Mouse (Mus musculus) MEL (cell line): ENCODE data around the gene Smyd5.

Experiments
- BHLHE40 ChIP-seq: IDR thresholded peaks from 2 replicates; pipeline ENCODE4 v1.6.1; 2012; ENCODE audit warnings: low read depth, mild to moderate bottlenecking, inconsistent platforms, low read length, improper control_type of control experiment, borderline replicate concordance
- CTCF ChIP-seq, 3 experiments: IDR thresholded peaks in 2 of 3; conservative IDR thresholded peaks in 1 of 3; 2 replicates each; pipeline ENCODE4 v1.5.1; 2011 to 2012; ENCODE audit warnings: low read length in 3 of 3, low read depth in 2 of 3, mild to moderate bottlenecking in 2 of 3, improper control_type of control experiment in 1 of 3, inconsistent platforms in 1 of 3, mixed read lengths in 1 of 3, moderate library complexity in 1 of 3; ENCODE audit not compliant: control insufficient read depth in 1 of 3, insufficient read depth in 1 of 3, poor library complexity in 1 of 3, severe bottlenecking in 1 of 3
- JUND ChIP-seq: IDR thresholded peaks from 2 replicates; pipeline ENCODE4 v1.6.1; 2011; ENCODE audit warnings: low read depth, mild to moderate bottlenecking, improper control_type of control experiment, low read length
- POLR2A ChIP-seq, 2 experiments: IDR thresholded peaks; 2 replicates each; pipeline ENCODE4 v1.6.1; 2011 to 2012; ENCODE audit warnings: low read length in 2 of 2, mild to moderate bottlenecking in 2 of 2, control low read depth in 1 of 2, improper control_type of control experiment in 1 of 2, low read depth in 1 of 2, moderate library complexity in 1 of 2; ENCODE audit not compliant: control insufficient read depth in 1 of 2, insufficient read depth in 1 of 2, poor library complexity in 1 of 2
- POLR2AphosphoS2 ChIP-seq: IDR thresholded peaks from 2 replicates; pipeline ENCODE4 v1.6.1; 2011; ENCODE audit warnings: low read length, improper control_type of control experiment
- ZC3H11A ChIP-seq: IDR thresholded peaks from 2 replicates; pipeline ENCODE4 v1.6.1; 2012; ENCODE audit warnings: low read depth, mild to moderate bottlenecking, inconsistent platforms, low read length, improper control_type of control experiment
- ZNF384 ChIP-seq: IDR thresholded peaks from 2 replicates; pipeline ENCODE4 v1.6.1; 2012; ENCODE audit warnings: low read depth, mild to moderate bottlenecking, inconsistent platforms, low read length, improper control_type of control experiment

DNA sequence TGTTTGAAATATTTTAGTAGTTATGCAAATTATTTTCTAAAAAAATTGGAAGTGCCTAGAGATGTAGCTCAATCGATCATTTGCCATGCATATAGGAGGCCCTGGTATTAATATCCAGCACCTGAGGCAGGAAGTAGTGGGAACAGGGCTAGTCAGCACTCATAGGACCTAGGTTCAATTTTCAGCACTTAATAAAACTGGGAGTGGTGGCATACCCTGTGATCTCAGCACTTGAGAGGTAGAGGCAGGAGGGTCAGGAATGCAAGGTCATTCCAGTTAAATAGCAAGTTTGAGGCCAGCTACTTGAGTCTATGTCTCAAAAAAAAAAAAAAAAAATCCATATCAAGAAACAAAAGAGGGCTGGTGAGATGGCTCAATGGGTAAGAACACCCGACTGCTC lies 12.6 kb upstream of the Smyd5 start:
- no peak for TF ChIP-seq CTCF (IDR thresholded peaks at IDR 0.05 in 2 of 3, conservative IDR thresholded peaks at IDR 0.05 in 1 of 3; ENCODE audit: control insufficient read depth in 1 of 3, insufficient read depth in 1 of 3, low read depth in 2 of 3, low read length in 3 of 3, poor library complexity in 1 of 3, severe bottlenecking in 1 of 3)
- no peak for TF ChIP-seq ZC3H11A
- TF ChIP-seq POLR2AphosphoS2: no peak
- TF ChIP-seq ZNF384: no peak
- TF ChIP-seq BHLHE40: no peak
- TF ChIP-seq POLR2A (IDR thresholded peaks at IDR 0.05; ENCODE audit: control insufficient read depth in 1 of 2, insufficient read depth in 1 of 2, low read depth in 1 of 2, low read length in 2 of 2, poor library complexity in 1 of 2): no peak
- TF ChIP-seq JUND: no peak
